Mouse (Mus musculus) forebrain, embryonic 13.5 days (tissue): ENCODE results near the gene Vstm2b. TPM values are rescaled to one million over a fixed set of nuclear protein-coding genes. Genes with fewer than 3 reads are reported as not detected.
A peak's percentile ranks its signal among the peaks of the same experiment; 100 is the strongest.

Experiments
- ATAC-seq: fragments of 200-750 bp; cut with Nextera tagmentation; 2 replicates; pipeline ENCODE4 v1.8.0; 2017
- H3K27ac ChIP-seq: fragments of 300-500 bp; sonication (generic); 2 replicates; pipeline ENCODE4 v1.5.1; 2015; ENCODE audit warnings: inconsistent platforms, mild to moderate bottlenecking, moderate library complexity
- H3K27me3 ChIP-seq: fragments of 300-500 bp; sonication (generic); 2 replicates; pipeline ENCODE4 v1.6.1; 2015; ENCODE audit warnings: mild to moderate bottlenecking, inconsistent platforms
- H3K36me3 ChIP-seq: fragments of 300-500 bp; sonication (generic); 2 replicates; pipeline ENCODE4 v1.6.1; 2015; ENCODE audit warnings: mild to moderate bottlenecking, inconsistent platforms; ENCODE audit not compliant: poor library complexity, severe bottlenecking
- H3K4me1 ChIP-seq: fragments of 300-500 bp; sonication (generic); 2 replicates; pipeline ENCODE4 v1.6.1; 2015; ENCODE audit warnings: inconsistent platforms
- H3K4me2 ChIP-seq: fragments of 300-500 bp; sonication (generic); 2 replicates; pipeline ENCODE4 v1.6.1; 2015; ENCODE audit warnings: inconsistent platforms, mild to moderate bottlenecking, moderate library complexity
- H3K4me3 ChIP-seq: fragments of 300-500 bp; sonication (generic); 2 replicates; pipeline ENCODE4 v1.5.1; 2015; ENCODE audit warnings: mild to moderate bottlenecking, inconsistent platforms
- H3K9ac ChIP-seq: fragments of 300-500 bp; sonication (generic); 2 replicates; pipeline ENCODE4 v1.6.1; 2015; ENCODE audit warnings: mild to moderate bottlenecking, inconsistent platforms
- H3K9me3 ChIP-seq: fragments of 300-500 bp; sonication (generic); replicated peaks from 2 replicates; pipeline ENCODE4 v1.6.1; 2016; ENCODE audit warnings: inconsistent platforms
- WGBS: fragments of 180-500 bp; shearing (Covaris S2); methylation state at CpG from one replicate; pipeline ENCODE4 v1.1.7; 2015; 5-methylcytosine and 5-hydroxymethylcytosine counted together
- polyA plus RNA-seq: library from polyadenylated mRNA; unstranded; fragments of >200 nt; fragmentation: Nextera tagmentation; extraction: Ambion mirVana; gene quantifications from 2 replicates; pipeline ENCODE4 v1.2.1, GENCODE M21; 2015

The Vstm2b gene
- polyA plus RNA-seq, 1 experiment from 2014 or later = 9.6 TPM

DNA sequence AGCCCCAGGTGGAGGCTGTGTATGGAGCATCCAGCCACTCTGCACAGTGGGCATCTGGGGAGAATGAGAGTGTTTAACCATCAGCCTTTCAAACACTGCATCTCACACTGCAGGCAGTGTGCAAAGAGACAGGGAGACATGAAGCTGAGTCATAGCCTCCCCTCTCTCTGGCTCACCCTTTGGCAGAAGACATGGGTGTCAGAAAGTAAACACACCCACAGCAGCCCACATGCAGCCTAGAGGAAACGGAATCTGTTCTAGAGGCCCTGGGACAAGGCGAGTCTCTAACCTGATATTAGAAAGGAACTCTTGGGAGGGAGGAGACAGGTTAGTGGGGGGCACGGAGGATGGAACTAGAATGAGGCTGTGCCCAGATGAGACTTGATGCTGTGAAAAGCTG lies 18.6 kb downstream of the Vstm2b start:
- H3K4me3 ChIP-seq = no peak overlapping the region
- ATAC-seq = no peak
- no peak overlapping the region for H3K27ac ChIP-seq
- peaks cover 8% of the 10 kb centered on the region; the same call in 1 of the 2 replicates for H3K4me1 ChIP-seq
- no peaks in the 10 kb centered on the region for H3K9me3 ChIP-seq
- WGBS = 92% methylated on average over 3 of the region's 3 CpGs
- H3K9ac ChIP-seq = no peak overlapping the region
- H3K36me3 ChIP-seq = 0 out of 2 replicates have a peak, but pooled peaks cover 5% of the 10 kb centered on the region
- H3K27me3 ChIP-seq = no peaks in the 10 kb centered on the region
- H3K4me2 ChIP-seq = no peak overlapping the region

DNA sequence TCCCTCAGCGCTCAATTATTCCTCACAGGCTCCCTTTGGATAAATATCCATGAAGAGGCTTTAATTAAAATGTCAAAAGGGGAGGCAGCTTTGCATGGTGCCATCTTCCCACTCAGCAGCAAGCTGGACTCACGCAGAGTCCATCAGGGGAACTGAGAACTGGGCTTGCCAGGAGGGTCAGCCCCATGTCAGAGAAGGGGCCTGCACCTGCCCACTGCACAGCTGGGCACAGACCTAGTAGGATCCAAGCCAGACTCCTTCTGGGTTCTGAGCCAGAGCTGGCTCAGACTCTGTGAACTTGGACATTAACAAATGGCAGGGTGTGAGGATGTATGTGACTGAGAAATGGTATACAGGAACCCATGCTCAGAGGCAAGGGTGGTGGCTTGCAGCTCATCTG lies 22.0 kb downstream of the Vstm2b start:
- peak; percentile 30; the same call in 1 of the 2 replicates for ATAC-seq
- peaks cover 8% of the 10 kb centered on the region; the same call in 1 of the 2 replicates for H3K4me1 ChIP-seq
- 79% methylated on average over 2 of the region's 2 CpGs for WGBS

DNA sequence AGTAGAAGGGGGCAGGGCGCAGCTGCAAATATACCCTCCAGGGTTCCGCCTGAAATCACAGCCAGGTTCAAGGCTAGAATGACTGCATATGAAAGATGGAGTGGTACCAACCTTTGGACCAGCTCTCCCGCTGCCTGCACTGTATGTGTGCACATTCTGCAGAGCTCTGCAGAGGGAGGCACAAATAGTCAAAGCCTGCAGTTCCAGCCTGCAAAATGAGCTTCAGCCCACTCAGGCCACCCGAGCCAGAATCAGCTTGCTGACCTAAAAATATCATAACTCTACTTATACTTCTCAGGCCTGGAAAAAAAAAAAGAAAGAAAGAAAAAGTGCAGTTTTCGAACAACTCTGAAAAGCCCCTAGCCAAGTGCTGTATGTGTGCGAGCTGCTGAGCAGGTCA lies 23.2 kb downstream of the Vstm2b start:
- H3K36me3 ChIP-seq = no peaks in the 10 kb centered on the region
- no peaks in the 10 kb centered on the region for H3K27me3 ChIP-seq
- no peak overlapping the region for H3K9ac ChIP-seq
- H3K27ac ChIP-seq = no peak overlapping the region
- peaks cover 8% of the 10 kb centered on the region; the same call in 1 of the 2 replicates for H3K4me1 ChIP-seq
- ATAC-seq = no peak
- no peaks in the 10 kb centered on the region for H3K9me3 ChIP-seq
- no peak overlapping the region for H3K4me2 ChIP-seq
- 73% methylated on average over 6 of the region's 6 CpGs for WGBS
- no peak overlapping the region for H3K4me3 ChIP-seq

More for the DNA sequence above, 22.0 kb downstream of the Vstm2b start:
- Histone ChIP-seq H3K27me3 (no peaks in the 10 kb centered on the region), H3K4me2 (no peak overlapping the region), H3K9me3 (no peaks in the 10 kb centered on the region), H3K4me3 (no peak overlapping the region), H3K36me3 (no peaks in the 10 kb centered on the region), H3K9ac (no peak overlapping the region), H3K27ac (no peak overlapping the region)

DNA sequence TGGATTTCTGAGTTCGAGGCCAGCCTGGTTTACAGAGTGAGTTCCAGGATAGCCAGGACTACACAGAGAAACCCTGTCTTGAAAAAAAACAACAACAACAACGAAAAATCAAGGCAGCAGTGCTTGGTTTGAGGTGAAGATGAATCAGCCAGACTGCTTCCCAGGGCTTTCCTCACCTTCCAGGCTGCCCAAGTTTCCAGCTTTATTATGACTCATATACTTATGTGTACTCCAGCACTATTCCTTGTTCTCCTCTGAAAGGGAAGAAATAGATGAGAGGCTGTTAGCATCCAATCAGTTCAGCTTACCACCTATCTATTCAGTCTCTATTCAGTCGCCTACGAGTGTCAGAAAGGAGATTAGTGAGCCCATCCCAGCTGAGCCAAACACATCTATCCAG lies 24.7 kb downstream of the Vstm2b start:
- Histone ChIP-seq H3K4me3 (no peak overlapping the region), H3K36me3 (no peaks in the 10 kb centered on the region), H3K9me3 (no peaks in the 10 kb centered on the region), H3K9ac (no peak overlapping the region), H3K4me1 (peaks cover 8% of the 10 kb centered on the region; the same call in 1 of the 2 replicates), H3K4me2 (no peak overlapping the region), H3K27ac (no peak overlapping the region), H3K27me3 (no peaks in the 10 kb centered on the region)
- no peak for ATAC-seq
- WGBS = 78% methylated on average over 4 of the region's 4 CpGs

- H3K27me3 ChIP-seq = no peaks in the 10 kb centered on the region
- 92% methylated on average over 2 of the region's 2 CpGs for WGBS
Measured at GRCm38 (mm10) chr7:40928391-40928790, 30.3 kb downstream of the Vstm2b start.

DNA sequence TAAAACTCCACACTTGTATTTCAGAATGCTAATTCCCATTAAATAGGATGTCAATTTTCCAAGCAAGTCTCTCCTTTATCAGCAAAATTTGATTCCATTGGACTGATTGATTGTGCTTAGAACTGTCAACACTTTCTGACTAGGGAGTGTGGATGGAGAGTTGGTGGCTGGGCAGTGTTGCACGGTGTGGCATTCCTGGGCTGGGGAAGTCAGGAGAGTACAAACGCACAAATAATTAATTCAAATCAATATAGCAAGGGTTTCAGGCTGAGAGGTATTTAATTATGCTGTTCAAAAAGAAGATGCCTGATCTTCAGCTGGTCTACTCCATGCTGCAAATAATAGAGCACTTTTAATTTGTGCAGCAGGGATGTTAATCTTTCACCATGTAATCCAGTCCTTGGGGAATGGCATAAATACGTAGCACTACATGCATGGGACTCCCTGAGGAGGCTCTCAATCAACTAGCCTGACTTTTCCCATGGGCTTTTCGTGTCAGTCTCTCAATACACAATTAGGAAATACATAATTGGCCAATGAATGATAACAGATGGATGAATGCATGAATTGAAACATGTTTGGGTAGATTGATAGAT lies 38.6 kb downstream of the Vstm2b start:
- H3K9ac ChIP-seq = no peak overlapping the region
- no peaks in the 10 kb centered on the region for H3K27me3 ChIP-seq
- no peak overlapping the region for H3K4me3 ChIP-seq
- no peaks in the 10 kb centered on the region for H3K9me3 ChIP-seq
- no peaks in the 10 kb centered on the region for H3K4me1 ChIP-seq
- H3K4me2 ChIP-seq = no peak overlapping the region
- ATAC-seq = no peak
- H3K36me3 ChIP-seq = no peaks in the 10 kb centered on the region
- no peak overlapping the region for H3K27ac ChIP-seq
- 56% methylated on average over 4 of the region's 4 CpGs for WGBS

More at GRCm38 (mm10) chr7:40928391-40928790, 30.3 kb downstream of the Vstm2b start:
- no peaks in the 10 kb centered on the region for H3K36me3 ChIP-seq
- H3K4me2 ChIP-seq = no peak overlapping the region
- no peak overlapping the region for H3K9ac ChIP-seq
- no peak for ATAC-seq
- H3K4me1 ChIP-seq = no peaks in the 10 kb centered on the region
- H3K9me3 ChIP-seq = no peaks in the 10 kb centered on the region
- H3K27ac ChIP-seq = no peak overlapping the region
- no peak overlapping the region for H3K4me3 ChIP-seq

- H3K4me2 ChIP-seq = no peak overlapping the region
- H3K4me3 ChIP-seq = no peak overlapping the region
- H3K9me3 ChIP-seq = no peaks in the 10 kb centered on the region
- H3K4me1 ChIP-seq = no peaks in the 10 kb centered on the region
- no peak overlapping the region for H3K9ac ChIP-seq
- ATAC-seq = no peak
- H3K27me3 ChIP-seq = no peaks in the 10 kb centered on the region
- 88% methylated on average over 1 of the region's 1 CpGs for whole genome bisulfite sequencing
- H3K27ac ChIP-seq = no peak overlapping the region
- no peaks in the 10 kb centered on the region for H3K36me3 ChIP-seq
Measured at GRCm38 (mm10) chr7:40939371-40939770, 41.2 kb downstream of the Vstm2b start.

DNA sequence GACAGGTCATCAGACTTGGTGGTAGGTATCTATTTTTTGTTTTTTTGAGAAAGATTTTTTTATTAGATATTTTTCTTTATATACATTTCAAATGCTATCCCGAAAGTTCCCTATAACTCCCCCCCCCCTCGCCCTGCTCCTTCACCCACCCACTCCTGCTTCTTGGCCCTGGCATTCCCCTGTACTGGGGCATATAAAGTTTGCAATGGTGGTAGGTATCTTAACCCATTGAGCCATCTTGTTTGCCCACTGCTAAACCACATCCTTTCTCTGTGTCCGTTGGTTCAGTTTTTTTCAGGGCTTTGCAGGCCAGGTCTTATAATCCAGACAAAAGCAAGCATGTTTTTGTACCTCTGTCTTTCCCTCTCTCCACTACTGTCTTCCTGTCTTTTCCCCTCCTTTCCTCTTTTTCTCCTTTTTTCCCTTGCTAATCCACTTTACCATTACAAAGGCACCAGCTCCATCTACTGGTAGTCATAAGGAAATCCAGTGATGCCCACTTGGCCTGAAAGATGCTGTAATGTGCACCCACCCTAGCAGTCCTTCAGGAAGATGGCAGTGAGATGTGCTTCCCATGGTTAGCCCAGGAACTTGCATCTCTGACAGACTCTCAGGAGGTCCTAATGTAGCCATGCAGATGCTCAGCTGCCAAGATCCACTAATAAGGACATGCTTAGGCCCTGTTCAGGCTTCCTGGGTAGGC lies 44.3 kb downstream of the Vstm2b start:
- 65% methylated on average over 3 of the region's 3 CpGs for WGBS
- ATAC-seq = peak; percentile 55
- Histone ChIP-seq H3K4me1 (no peaks in the 10 kb centered on the region), H3K4me3 (no peak overlapping the region), H3K27ac (no peak overlapping the region), H3K9ac (no peak overlapping the region), H3K27me3 (no peaks in the 10 kb centered on the region), H3K36me3 (no peaks in the 10 kb centered on the region), H3K9me3 (no peaks in the 10 kb centered on the region), H3K4me2 (no peak overlapping the region)

Other genes with a start within 250 kb of the Vstm2b start
- gene 4930433I11Rik, start 89.2 kb downstream of the Vstm2b start, polyA plus RNA-seq = not detected in 2 replicates
- gene Gm4884, start 134.4 kb downstream of the Vstm2b start, polyA plus RNA-seq = not detected in 2 replicates